Mouse (Mus musculus) midbrain, postnatal 0 days (tissue): ENCODE results near the gene Cfap97d1. TPM values are rescaled to one million over a fixed set of nuclear protein-coding genes. Genes with fewer than 3 reads are reported as not detected.
A peak's percentile ranks its signal among the peaks of the same experiment; 100 is the strongest.

Source experiments
- ATAC-seq: fragments of 200-750 bp; cut with Nextera tagmentation; 2 replicates; pipeline ENCODE4 v1.8.0; 2017; ENCODE audit warnings: moderate number of reproducible peaks, mild to moderate bottlenecking, moderate TSS enrichment, moderate library complexity; ENCODE audit not compliant: low FRiP score
- DNase-seq: peaks from one replicate; pipeline ENCODE4 v3.0.0-alpha.2; 2015; ENCODE audit warnings: low spot score
- H3K27ac ChIP-seq: fragments of 300-500 bp; sonication (generic); 2 replicates; pipeline ENCODE4 v1.5.1; 2014; ENCODE audit warnings: low read depth, mild to moderate bottlenecking, low read length, mixed read lengths
- H3K27me3 ChIP-seq: fragments of 300-500 bp; sonication (generic); 2 replicates; pipeline ENCODE4 v1.6.1; 2014; ENCODE audit warnings: low read length, control low read depth, mixed read lengths; ENCODE audit not compliant: insufficient read depth
- H3K36me3 ChIP-seq: fragments of 300-500 bp; sonication (generic); 2 replicates; pipeline ENCODE4 v1.6.1; 2014; ENCODE audit warnings: low read length, control low read depth, mixed read lengths; ENCODE audit not compliant: insufficient read depth
- H3K4me1 ChIP-seq: fragments of 300-500 bp; sonication (generic); 2 replicates; pipeline ENCODE4 v1.6.1; 2014; ENCODE audit warnings: mild to moderate bottlenecking, control low read depth, antibody characterized with exemption, low read length, mixed read lengths; ENCODE audit not compliant: insufficient read depth
- H3K4me2 ChIP-seq: fragments of 300-500 bp; sonication (generic); 2 replicates; pipeline ENCODE4 v1.6.1; 2014; ENCODE audit warnings: low read depth, mild to moderate bottlenecking, low read length, mixed read lengths; ENCODE audit not compliant: poor library complexity, severe bottlenecking
- H3K4me3 ChIP-seq: fragments of 300-500 bp; sonication (generic); 2 replicates; pipeline ENCODE4 v1.5.1; 2014; ENCODE audit warnings: low read depth, mild to moderate bottlenecking, low read length, moderate library complexity
- H3K9ac ChIP-seq: fragments of 300-500 bp; sonication (generic); replicated peaks from 2 replicates; pipeline ENCODE4 v1.6.1; 2014; ENCODE audit warnings: mild to moderate bottlenecking, low read length, moderate library complexity, mixed read lengths; ENCODE audit not compliant: poor library complexity, severe bottlenecking
- H3K9me3 ChIP-seq: fragments of 300-500 bp; sonication (generic); 2 replicates; pipeline ENCODE4 v1.6.1; 2016; ENCODE audit warnings: low read length, control low read depth
- CTCF ChIP-seq: IDR thresholded peaks from 2 replicates; pipeline ENCODE4 v1.5.1; 2016; ENCODE audit warnings: antibody characterized with exemption, mild to moderate bottlenecking
- WGBS: fragments of 180-500 bp; shearing (Covaris S2); extraction: QIAGEN DNeasy Blood & Tissue Kit; methylation state at CpG from one replicate; pipeline ENCODE4 v1.1.7; 2014; 5-methylcytosine and 5-hydroxymethylcytosine counted together
- polyA plus RNA-seq: library from polyadenylated mRNA; unstranded; fragments of >200 nt; fragmentation: Nextera tagmentation; extraction: Ambion mirVana; gene quantifications from 2 replicates; pipeline ENCODE4 v1.2.1, GENCODE M21; 2015
- total RNA-seq: library from RNA; depleted of rRNA; stranded (reverse); fragments of >200 nt; gene quantifications from 2 replicates; pipeline ENCODE4 v1.2.3, GENCODE M21; 2014

The Cfap97d1 gene
- total and polyA plus RNA-seq, 2 experiments from 2014 or later = not detected

DNA sequence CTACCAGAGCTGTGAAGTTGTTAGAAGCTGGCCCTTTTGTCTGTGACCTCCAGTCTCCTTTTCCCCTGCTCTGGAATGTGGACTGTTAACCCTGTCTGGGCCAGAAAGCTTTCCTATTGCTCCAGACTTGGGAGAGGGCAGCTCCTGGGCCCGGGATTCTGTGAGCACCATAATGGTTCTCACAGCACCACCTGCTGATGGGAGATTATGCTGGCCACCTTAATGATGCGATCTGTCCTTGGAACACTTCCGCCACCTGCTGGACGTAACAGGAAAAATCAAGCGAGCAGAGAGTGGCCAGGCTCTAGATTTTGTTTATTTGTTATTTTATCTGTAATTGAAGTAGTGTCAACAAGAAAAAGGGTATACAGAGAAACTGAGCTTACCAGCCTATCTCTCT lies 15.3 kb upstream of the Cfap97d1 start:
- ATAC-seq (no peak), DNase-seq (peak; percentile 95)
- no peak overlapping the region for H3K4me3 ChIP-seq
- no peaks in the 10 kb centered on the region for H3K9me3 ChIP-seq
- peaks cover 4% of the 10 kb centered on the region; the same call in 1 of the 2 replicates for H3K36me3 ChIP-seq
- WGBS = 0% methylated on average over 5 of the region's 5 CpGs
- H3K9ac ChIP-seq = no peak overlapping the region
- no peaks in the 10 kb centered on the region for H3K4me1 ChIP-seq
- no peak overlapping the region for H3K27ac ChIP-seq
- peaks cover 25% of the 10 kb centered on the region for H3K27me3 ChIP-seq
- TF ChIP-seq CTCF = peak; percentile 99
- H3K4me2 ChIP-seq = no peak overlapping the region

DNA sequence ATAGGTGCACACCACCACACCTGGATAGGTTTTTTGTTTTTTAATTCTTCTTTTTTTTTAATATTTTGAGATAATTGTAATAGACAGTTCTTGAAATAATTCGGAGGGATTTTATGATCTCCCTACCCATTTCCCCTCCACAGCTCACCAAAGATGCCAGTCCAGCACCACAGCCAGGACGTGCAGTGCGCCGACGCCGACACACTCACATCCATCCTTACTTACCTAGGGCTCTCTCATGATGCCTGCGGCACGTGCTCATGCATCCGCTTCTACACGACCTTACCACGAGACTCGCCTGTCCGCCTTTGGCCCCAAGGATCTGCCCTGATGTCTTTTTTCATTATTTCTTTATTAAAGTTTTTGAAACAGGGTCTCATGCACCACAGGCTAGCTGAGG lies 14.2 kb upstream of the Cfap97d1 start:
- Histone ChIP-seq H3K27ac (no peak overlapping the region), H3K9ac (no peak overlapping the region), H3K36me3 (peaks cover 14% of the 10 kb centered on the region), H3K4me2 (no peak overlapping the region), H3K4me1 (no peaks in the 10 kb centered on the region), H3K9me3 (no peaks in the 10 kb centered on the region), H3K27me3 (peaks cover 19% of the 10 kb centered on the region), H3K4me3 (no peak overlapping the region)
- 86% methylated on average over 13 of the region's 13 CpGs for WGBS
- DNase-seq (no peak), ATAC-seq (no peak)
- TF ChIP-seq CTCF = no peak

DNA sequence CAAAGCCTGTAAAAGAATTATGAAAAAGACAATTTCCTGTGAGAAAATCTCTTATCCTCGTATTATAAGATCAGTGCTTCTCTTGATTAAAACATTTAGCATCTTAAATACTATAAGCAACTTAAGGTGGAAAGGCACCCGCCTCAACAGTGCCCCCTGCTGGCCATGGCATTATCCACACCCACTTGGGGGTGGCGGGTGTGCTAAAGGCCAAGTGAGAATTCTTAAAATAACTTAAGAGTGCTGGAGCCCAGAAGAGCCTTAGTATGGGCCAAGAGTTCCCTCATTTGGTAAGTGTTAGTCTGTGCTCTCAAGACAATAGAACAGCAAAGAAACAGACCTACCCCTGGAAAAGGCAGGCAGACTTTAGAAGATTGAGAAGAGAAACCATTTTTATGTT lies 12.7 kb upstream of the Cfap97d1 start:
- no peak for ATAC-seq
- H3K27ac ChIP-seq = no peak overlapping the region

DNA sequence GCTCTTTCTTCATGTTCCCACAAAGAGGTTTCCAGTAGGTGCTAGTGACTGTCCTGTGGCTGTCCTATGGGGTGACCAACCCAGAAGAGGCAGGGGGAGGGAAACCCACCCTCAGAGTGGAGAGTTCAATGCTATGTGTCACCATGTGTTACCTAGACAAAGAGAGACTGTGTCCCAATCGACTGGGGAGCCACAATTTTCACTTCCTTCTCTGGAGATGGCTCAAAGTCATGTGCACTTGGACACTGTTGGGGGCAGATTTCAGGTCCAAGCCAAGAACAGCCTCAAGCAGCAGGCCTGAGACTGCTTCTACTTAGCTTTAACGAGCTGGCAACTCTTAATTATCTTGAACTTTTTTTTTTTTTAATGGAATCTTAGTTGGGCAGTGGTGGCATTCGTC lies 12.0 kb upstream of the Cfap97d1 start:
- no peak overlapping the region for H3K27ac ChIP-seq
- peaks cover 17% of the 10 kb centered on the region for H3K36me3 ChIP-seq
- H3K9me3 ChIP-seq = no peaks in the 10 kb centered on the region
- H3K9ac ChIP-seq = no peak overlapping the region
- no peaks in the 10 kb centered on the region for H3K4me1 ChIP-seq
- no peaks in the 10 kb centered on the region; the same call in 1 of the 2 replicates for H3K27me3 ChIP-seq
- 80% methylated on average over 3 of the region's 3 CpGs for WGBS
- no peak for DNase-seq
- TF ChIP-seq CTCF = no peak
- H3K4me3 ChIP-seq = no peak overlapping the region
- ATAC-seq = no peak
- no peak overlapping the region for H3K4me2 ChIP-seq

More for the DNA sequence above, 12.7 kb upstream of the Cfap97d1 start:
- no peaks in the 10 kb centered on the region for H3K4me1 ChIP-seq
- H3K4me3 ChIP-seq = no peak overlapping the region
- H3K9me3 ChIP-seq = no peaks in the 10 kb centered on the region
- TF ChIP-seq CTCF = peak; percentile 69
- H3K4me2 ChIP-seq = no peak overlapping the region
- WGBS = 41% methylated on average over 3 of the region's 3 CpGs
- DNase-seq = no peak
- no peak overlapping the region for H3K9ac ChIP-seq
- peaks cover 17% of the 10 kb centered on the region for H3K36me3 ChIP-seq
- peaks cover 5% of the 10 kb centered on the region; the same call in 1 of the 2 replicates for H3K27me3 ChIP-seq

DNA sequence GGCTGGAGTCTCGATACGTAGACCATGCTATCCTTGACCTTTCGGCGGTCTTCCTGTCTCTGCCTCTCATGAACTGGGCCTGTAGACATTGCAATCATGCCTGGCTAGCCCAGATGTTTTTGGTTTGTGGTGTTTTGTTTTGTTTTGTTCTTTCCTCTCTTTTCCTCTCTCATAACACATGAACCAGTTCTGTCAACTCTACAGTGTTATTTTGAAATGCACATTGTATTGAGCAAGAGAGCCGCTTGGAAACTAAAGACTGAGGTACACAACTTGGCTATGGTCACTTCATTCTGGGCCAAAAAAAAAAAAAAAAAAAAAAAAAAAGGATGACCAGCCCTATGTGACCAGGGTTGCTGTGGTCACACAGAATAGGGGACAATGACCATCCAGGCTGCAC lies 11.4 kb upstream of the Cfap97d1 start:
- Histone ChIP-seq H3K36me3 (peaks cover 17% of the 10 kb centered on the region), H3K4me1 (no peaks in the 10 kb centered on the region), H3K9ac (no peak overlapping the region), H3K4me2 (no peak overlapping the region), H3K27ac (no peak overlapping the region), H3K9me3 (no peaks in the 10 kb centered on the region), H3K27me3 (no peaks in the 10 kb centered on the region), H3K4me3 (no peak overlapping the region)
- DNase-seq (no peak), ATAC-seq (no peak)
- WGBS = 92% methylated on average over 5 of the region's 5 CpGs
- TF ChIP-seq CTCF = no peak

DNA sequence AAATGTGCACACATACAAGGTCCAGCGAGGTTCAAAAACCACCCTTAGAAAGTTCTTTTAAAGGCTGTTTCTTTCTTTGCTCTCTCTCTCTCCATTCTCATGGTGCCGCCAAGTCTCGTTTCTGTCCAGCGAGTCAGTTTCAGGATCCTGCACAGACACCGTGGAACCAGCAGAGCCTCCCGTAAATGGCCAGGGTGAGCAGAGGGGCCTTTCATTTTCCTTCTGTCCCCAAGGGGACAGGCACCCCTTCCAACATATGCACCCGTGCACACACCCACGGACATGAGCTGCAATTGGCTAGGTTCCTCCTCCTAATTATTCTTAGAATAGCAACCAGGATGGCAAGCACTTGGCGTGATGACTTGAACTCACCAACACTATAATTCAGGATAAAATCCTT lies 10.6 kb upstream of the Cfap97d1 start:
- WGBS = 72% methylated on average over 9 of the region's 9 CpGs
- Histone ChIP-seq H3K4me2 (no peak overlapping the region), H3K9me3 (no peaks in the 10 kb centered on the region), H3K9ac (no peak overlapping the region), H3K36me3 (peaks cover 23% of the 10 kb centered on the region), H3K27me3 (no peaks in the 10 kb centered on the region), H3K27ac (no peak overlapping the region), H3K4me1 (no peaks in the 10 kb centered on the region), H3K4me3 (no peak overlapping the region)
- no peak for TF ChIP-seq CTCF
- ATAC-seq (no peak), DNase-seq (no peak)
